Mouse (Mus musculus): ENCODE results near the gene Ppp1r15b. TPM values are rescaled to one million over a fixed set of nuclear protein-coding genes. Genes with fewer than 3 reads are reported as not detected.

The Ppp1r15b gene
- polyA plus RNA-seq, 2 experiments = 26.9 to 33.4 TPM

- WGBS (ENCODE audit: insufficient replicate concordance) = 96% methylated on average over 1 of the region's 1 CpGs
- no peak for ATAC-seq (ENCODE audit: insufficient read depth)
- no peak overlapping the region for H3K4me2 ChIP-seq (ENCODE audit: low read depth)
- H3K27me3 ChIP-seq (ENCODE audit: control insufficient read depth, insufficient read depth, low read length) = no peaks in the 10 kb centered on the region
- no peaks in the 10 kb centered on the region for H3K9me3 ChIP-seq (ENCODE audit: control insufficient read depth, low read length)
- H3K4me3 ChIP-seq (ENCODE audit: insufficient read depth in 1 of 2, low read depth in 2 of 2, low read length in 2 of 2) = no peak overlapping the region
- no peak overlapping the region for H3K9ac ChIP-seq (replicated peaks)
- TF ChIP-seq CTCF (IDR thresholded peaks at IDR 0.05; ENCODE audit: low read depth) (no peak), EP300 (IDR thresholded peaks at IDR 0.05; ENCODE audit: low read depth) (no peak)
- peaks cover 5 to 8% of the 10 kb centered on the region in 2 experiments for H3K4me1 ChIP-seq (replicated peaks; ENCODE audit: control insufficient read depth in 2 of 2, insufficient read depth in 2 of 2, low read length in 1 of 2)
- no peak overlapping the region for H3K27ac ChIP-seq
- peaks cover 88% of the 10 kb centered on the region for H3K36me3 ChIP-seq (replicated peaks; ENCODE audit: control insufficient read depth, insufficient read depth, low read depth)
- DNase-seq (ENCODE audit: low read depth in 3 of 3, low spot score in 3 of 3) = no peak
Observed at GRCm38 (mm10) chr1:133138401-133138800, 7.5 kb downstream of the Ppp1r15b start.

- Histone ChIP-seq H3K4me3 (ENCODE audit: insufficient read depth in 1 of 2, low read depth in 2 of 2, low read length in 2 of 2) (no peak overlapping the region), H3K9me3 (ENCODE audit: control insufficient read depth, low read length) (no peaks in the 10 kb centered on the region), H3K27me3 (ENCODE audit: control insufficient read depth, insufficient read depth, low read length) (no peaks in the 10 kb centered on the region), H3K27ac (no peak overlapping the region), H3K4me1 (replicated peaks; ENCODE audit: control insufficient read depth in 2 of 2, insufficient read depth in 2 of 2, low read length in 1 of 2) (no peaks in the 10 kb centered on the region), H3K36me3 (replicated peaks; ENCODE audit: control insufficient read depth, insufficient read depth, low read depth) (peaks cover 11% of the 10 kb centered on the region), H3K4me2 (ENCODE audit: low read depth) (no peak overlapping the region), H3K9ac (replicated peaks) (no peak overlapping the region)
- 57% methylated on average over 22 of the region's 22 CpGs for WGBS (ENCODE audit: insufficient replicate concordance)
- DNase-seq (ENCODE audit: low read depth in 3 of 3, low spot score in 3 of 3) (peak in 1 of 3 experiments; percentile 37), ATAC-seq (ENCODE audit: insufficient read depth) (no peak)
- TF ChIP-seq CTCF (IDR thresholded peaks at IDR 0.05; ENCODE audit: low read depth) (peak; percentile 88), EP300 (IDR thresholded peaks at IDR 0.05; ENCODE audit: low read depth) (no peak)
Observed at GRCm38 (mm10) chr1:133146014-133147009, 15.4 kb downstream of the Ppp1r15b start.

- Histone ChIP-seq H3K4me2 (ENCODE audit: low read depth) (no peak overlapping the region), H3K27me3 (ENCODE audit: control insufficient read depth, insufficient read depth, low read length) (no peaks in the 10 kb centered on the region), H3K9ac (replicated peaks) (no peak overlapping the region), H3K27ac (no peak overlapping the region), H3K36me3 (replicated peaks; ENCODE audit: control insufficient read depth, insufficient read depth, low read depth) (peaks cover 6% of the 10 kb centered on the region), H3K4me3 (ENCODE audit: insufficient read depth in 1 of 2, low read depth in 2 of 2, low read length in 2 of 2) (no peak overlapping the region), H3K9me3 (ENCODE audit: control insufficient read depth, low read length) (no peaks in the 10 kb centered on the region), H3K4me1 (replicated peaks; ENCODE audit: control insufficient read depth in 2 of 2, insufficient read depth in 2 of 2, low read length in 1 of 2) (no peaks in the 10 kb centered on the region)
- 77% methylated on average over 5 of the region's 5 CpGs for WGBS (ENCODE audit: insufficient replicate concordance)
- TF ChIP-seq CTCF (IDR thresholded peaks at IDR 0.05; ENCODE audit: low read depth) = no peak
- no peak for TF ChIP-seq EP300 (IDR thresholded peaks at IDR 0.05; ENCODE audit: low read depth)
- no peak for ATAC-seq (ENCODE audit: insufficient read depth)
- DNase-seq (ENCODE audit: low read depth in 3 of 3, low spot score in 3 of 3) = no peak
Observed at GRCm38 (mm10) chr1:133147324-133147723, 16.4 kb downstream of the Ppp1r15b start.

- TF ChIP-seq CTCF (IDR thresholded peaks at IDR 0.05; ENCODE audit: low read depth) (no peak), EP300 (IDR thresholded peaks at IDR 0.05; ENCODE audit: low read depth) (no peak)
- ATAC-seq (ENCODE audit: insufficient read depth) = no peak
- 79% methylated on average over 8 of the region's 8 CpGs for WGBS (ENCODE audit: insufficient replicate concordance)
Observed at GRCm38 (mm10) chr1:133148122-133148521, 17.2 kb downstream of the Ppp1r15b start.

GRCm38 (mm10) chr1:133150556-133150955 is 19.6 kb downstream of the Ppp1r15b start:
- ATAC-seq (ENCODE audit: insufficient read depth) = no peak
- no peak for TF ChIP-seq CTCF (IDR thresholded peaks at IDR 0.05; ENCODE audit: low read depth)
- TF ChIP-seq EP300 (IDR thresholded peaks at IDR 0.05; ENCODE audit: low read depth) = no peak
- Histone ChIP-seq H3K9me3 (ENCODE audit: control insufficient read depth, low read length) (no peaks in the 10 kb centered on the region), H3K4me2 (ENCODE audit: low read depth) (no peak overlapping the region), H3K9ac (replicated peaks) (no peak overlapping the region), H3K4me3 (ENCODE audit: insufficient read depth in 1 of 2, low read depth in 2 of 2, low read length in 2 of 2) (no peak overlapping the region), H3K27ac (no peak overlapping the region), H3K27me3 (ENCODE audit: control insufficient read depth, insufficient read depth, low read length) (no peaks in the 10 kb centered on the region), H3K36me3 (replicated peaks; ENCODE audit: control insufficient read depth, insufficient read depth, low read depth) (no peaks in the 10 kb centered on the region), H3K4me1 (replicated peaks; ENCODE audit: control insufficient read depth in 2 of 2, insufficient read depth in 2 of 2, low read length in 1 of 2) (no peaks in the 10 kb centered on the region)
- DNase-seq (ENCODE audit: low read depth in 3 of 3, low spot score in 3 of 3) = no peak
- 83% methylated on average over 2 of the region's 2 CpGs for WGBS (ENCODE audit: insufficient replicate concordance)

More at GRCm38 (mm10) chr1:133148122-133148521, 17.2 kb downstream of the Ppp1r15b start:
- Histone ChIP-seq H3K9me3 (ENCODE audit: control insufficient read depth, low read length) (no peaks in the 10 kb centered on the region), H3K36me3 (replicated peaks; ENCODE audit: control insufficient read depth, insufficient read depth, low read depth) (no peaks in the 10 kb centered on the region), H3K4me1 (replicated peaks; ENCODE audit: control insufficient read depth in 2 of 2, insufficient read depth in 2 of 2, low read length in 1 of 2) (no peaks in the 10 kb centered on the region), H3K27me3 (ENCODE audit: control insufficient read depth, insufficient read depth, low read length) (no peaks in the 10 kb centered on the region), H3K4me3 (ENCODE audit: insufficient read depth in 1 of 2, low read depth in 2 of 2, low read length in 2 of 2) (no peak overlapping the region), H3K4me2 (ENCODE audit: low read depth) (no peak overlapping the region), H3K27ac (no peak overlapping the region), H3K9ac (replicated peaks) (no peak overlapping the region)
- no peak for DNase-seq (ENCODE audit: low read depth in 3 of 3, low spot score in 3 of 3)

Data from liver, embryonic 14.5 days (tissue).